Mouse (Mus musculus) forebrain, embryonic 13.5 days (tissue): ENCODE data around the gene Polr3a. TPM values are rescaled to one million over a fixed set of nuclear protein-coding genes. Genes with fewer than 3 reads are reported as not detected.

Experiments used
- ATAC-seq: fragments of 200-750 bp; cut with Nextera tagmentation; 2 replicates; pipeline ENCODE4 v1.8.0; 2017
- H3K27ac ChIP-seq: fragments of 300-500 bp; sonication (generic); 2 replicates; pipeline ENCODE4 v1.5.1; 2015; ENCODE audit warnings: inconsistent platforms, mild to moderate bottlenecking, moderate library complexity
- H3K27me3 ChIP-seq: fragments of 300-500 bp; sonication (generic); 2 replicates; pipeline ENCODE4 v1.6.1; 2015; ENCODE audit warnings: mild to moderate bottlenecking, inconsistent platforms
- H3K36me3 ChIP-seq: fragments of 300-500 bp; sonication (generic); 2 replicates; pipeline ENCODE4 v1.6.1; 2015; ENCODE audit warnings: mild to moderate bottlenecking, inconsistent platforms; ENCODE audit not compliant: poor library complexity, severe bottlenecking
- H3K4me1 ChIP-seq: fragments of 300-500 bp; sonication (generic); 2 replicates; pipeline ENCODE4 v1.6.1; 2015; ENCODE audit warnings: inconsistent platforms
- H3K4me2 ChIP-seq: fragments of 300-500 bp; sonication (generic); 2 replicates; pipeline ENCODE4 v1.6.1; 2015; ENCODE audit warnings: inconsistent platforms, mild to moderate bottlenecking, moderate library complexity
- H3K4me3 ChIP-seq: fragments of 300-500 bp; sonication (generic); 2 replicates; pipeline ENCODE4 v1.5.1; 2015; ENCODE audit warnings: mild to moderate bottlenecking, inconsistent platforms
- H3K9ac ChIP-seq: fragments of 300-500 bp; sonication (generic); 2 replicates; pipeline ENCODE4 v1.6.1; 2015; ENCODE audit warnings: mild to moderate bottlenecking, inconsistent platforms
- H3K9me3 ChIP-seq: fragments of 300-500 bp; sonication (generic); replicated peaks from 2 replicates; pipeline ENCODE4 v1.6.1; 2016; ENCODE audit warnings: inconsistent platforms
- WGBS: fragments of 180-500 bp; shearing (Covaris S2); methylation state at CpG from one replicate; pipeline ENCODE4 v1.1.7; 2015; 5-methylcytosine and 5-hydroxymethylcytosine counted together
- polyA plus RNA-seq: library from polyadenylated mRNA; unstranded; fragments of >200 nt; fragmentation: Nextera tagmentation; extraction: Ambion mirVana; gene quantifications from 2 replicates; pipeline ENCODE4 v1.2.1, GENCODE M21; 2015

Gene Polr3a
- 22.1 and 23.2 TPM in 2 replicates for polyA plus RNA-seq

GRCm38 (mm10) chr14:24486773-24487227 lies at the start of gene Polr3a, which contains the start of gene Rps24:
Polr3a (minus strand) TSS chr14:24487058.
Rps24 (plus strand) TSS chr14:24487125.
- WGBS, result under 1% methylated on average over 30 of the region's 30 CpGs
- peak; percentile 63 for ATAC-seq
- peak within 1 kb of the TSS; percentile 82 for H3K9ac ChIP-seq
- peak within 1 kb of the TSS; percentile 88 for H3K4me3 ChIP-seq
- H3K27ac ChIP-seq, result no peak within 1 kb of the TSS
- H3K27me3 ChIP-seq, result no peaks in the 10 kb centered on the region
- H3K4me1 ChIP-seq, result peaks cover 19% of the 10 kb centered on the region
- H3K36me3 ChIP-seq, result peaks cover 26% of the 10 kb centered on the region
- H3K4me2 ChIP-seq, result peak within 1 kb of the TSS; percentile 80
- H3K9me3 ChIP-seq, result no peaks in the 10 kb centered on the region

- no peaks in the 10 kb centered on the region for H3K27me3 ChIP-seq
- no peaks in the 10 kb centered on the region for H3K36me3 ChIP-seq
- H3K4me2 ChIP-seq, result no peak overlapping the region
- no peak overlapping the region for H3K4me3 ChIP-seq
- peak overlapping the region; percentile 62 for H3K27ac ChIP-seq
- 42% methylated on average over 9 of the region's 9 CpGs for WGBS
- ATAC-seq, result peak; percentile 68
- peaks cover 51% of the 10 kb centered on the region for H3K4me1 ChIP-seq
- H3K9ac ChIP-seq, result 0 out of 2 replicates have a peak overlapping the region, but pooled peaks have one; percentile 8
- H3K9me3 ChIP-seq, result no peaks in the 10 kb centered on the region
Observed at GRCm38 (mm10) chr14:24534865-24535545, 48.1 kb upstream of the Polr3a start.

GRCm38 (mm10) chr14:24530228-24530627 lies 43.4 kb upstream of the Polr3a start:
- Histone ChIP-seq H3K27me3 (no peaks in the 10 kb centered on the region), H3K27ac (peak overlapping the region; percentile 69), H3K4me2 (no peak overlapping the region), H3K9ac (no peak overlapping the region), H3K9me3 (no peaks in the 10 kb centered on the region), H3K36me3 (no peaks in the 10 kb centered on the region), H3K4me3 (no peak overlapping the region), H3K4me1 (peaks cover 76% of the 10 kb centered on the region)
- ATAC-seq, result peak; percentile 61
- WGBS, result under 1% methylated on average over 6 of the region's 6 CpGs

- no peak overlapping the region for H3K9ac ChIP-seq
Observed at GRCm38 (mm10) chr14:24526440-24526839, 39.6 kb upstream of the Polr3a start.

GRCm38 (mm10) chr14:24525677-24526415 lies 39.0 kb upstream of the Polr3a start:
- no peaks in the 10 kb centered on the region for H3K9me3 ChIP-seq
- peak; percentile 83 for ATAC-seq
- no peak overlapping the region for H3K4me3 ChIP-seq
- no peaks in the 10 kb centered on the region for H3K36me3 ChIP-seq
- peaks cover 46% of the 10 kb centered on the region for H3K4me1 ChIP-seq
- no peak overlapping the region for H3K9ac ChIP-seq
- WGBS, result 9% methylated on average over 10 of the region's 10 CpGs
- H3K27ac ChIP-seq, result peak overlapping the region; percentile 94
- peak overlapping the region; percentile 33 for H3K4me2 ChIP-seq
- H3K27me3 ChIP-seq, result no peaks in the 10 kb centered on the region

More at GRCm38 (mm10) chr14:24526440-24526839, 39.6 kb upstream of the Polr3a start:
- H3K27me3 ChIP-seq, result no peaks in the 10 kb centered on the region
- 18% methylated on average over 10 of the region's 10 CpGs for WGBS
- no peaks in the 10 kb centered on the region for H3K36me3 ChIP-seq
- H3K4me3 ChIP-seq, result no peak overlapping the region
- peak overlapping the region; percentile 94 for H3K27ac ChIP-seq
- peaks cover 49% of the 10 kb centered on the region for H3K4me1 ChIP-seq
- ATAC-seq, result peak; percentile 73
- H3K4me2 ChIP-seq, result peak overlapping the region; percentile 19; the same call in 1 of the 2 replicates
- H3K9me3 ChIP-seq, result no peaks in the 10 kb centered on the region

GRCm38 (mm10) chr14:24525137-24525536 lies 38.3 kb upstream of the Polr3a start:
- H3K9ac ChIP-seq, result no peak overlapping the region
- WGBS, result 57% methylated on average over 3 of the region's 3 CpGs

GRCm38 (mm10) chr14:24521597-24521996 lies 34.7 kb upstream of the Polr3a start:
- Histone ChIP-seq H3K4me1 (peaks cover 18% of the 10 kb centered on the region), H3K27me3 (no peaks in the 10 kb centered on the region), H3K9me3 (no peaks in the 10 kb centered on the region), H3K9ac (no peak overlapping the region), H3K4me3 (no peak overlapping the region), H3K4me2 (no peak overlapping the region), H3K36me3 (no peaks in the 10 kb centered on the region), H3K27ac (no peak overlapping the region)
- no peak for ATAC-seq
- 86% methylated on average over 8 of the region's 8 CpGs for WGBS

More at GRCm38 (mm10) chr14:24525137-24525536, 38.3 kb upstream of the Polr3a start:
- Histone ChIP-seq H3K27me3 (no peaks in the 10 kb centered on the region), H3K4me1 (peaks cover 39% of the 10 kb centered on the region), H3K27ac (peak overlapping the region; percentile 94), H3K36me3 (no peaks in the 10 kb centered on the region), H3K4me3 (no peak overlapping the region), H3K9me3 (no peaks in the 10 kb centered on the region), H3K4me2 (peak overlapping the region; percentile 33; the same call in 1 of the 2 replicates)
- ATAC-seq, result no peak

- H3K36me3 ChIP-seq, result no peaks in the 10 kb centered on the region
- peak overlapping the region; percentile 65 for H3K27ac ChIP-seq
- no peak overlapping the region for H3K9ac ChIP-seq
- peak; percentile 86 for ATAC-seq
- H3K9me3 ChIP-seq, result peaks cover 7% of the 10 kb centered on the region; the same call in 1 of the 2 replicates
- no peaks in the 10 kb centered on the region for H3K27me3 ChIP-seq
- H3K4me1 ChIP-seq, result peaks cover 25% of the 10 kb centered on the region
- no peak overlapping the region for H3K4me3 ChIP-seq
- H3K4me2 ChIP-seq, result no peak overlapping the region
- 60% methylated on average over 6 of the region's 6 CpGs for WGBS
Observed at GRCm38 (mm10) chr14:24512527-24513161, 25.8 kb upstream of the Polr3a start.

- Histone ChIP-seq H3K4me1 (peaks cover 29% of the 10 kb centered on the region), H3K27me3 (no peaks in the 10 kb centered on the region), H3K9ac (no peak overlapping the region), H3K4me2 (no peak overlapping the region), H3K4me3 (no peak overlapping the region), H3K27ac (no peak overlapping the region), H3K9me3 (peaks cover 10% of the 10 kb centered on the region; the same call in 1 of the 2 replicates), H3K36me3 (no peaks in the 10 kb centered on the region)
- no peak for ATAC-seq
- WGBS, result 98% methylated on average over 2 of the region's 2 CpGs
Observed at GRCm38 (mm10) chr14:24510679-24511078, 23.8 kb upstream of the Polr3a start.

- ATAC-seq, result no peak
- no peak overlapping the region for H3K4me3 ChIP-seq
- H3K27me3 ChIP-seq, result no peaks in the 10 kb centered on the region
- H3K36me3 ChIP-seq, result no peaks in the 10 kb centered on the region
- H3K9ac ChIP-seq, result no peak overlapping the region
- H3K9me3 ChIP-seq, result peaks cover 10% of the 10 kb centered on the region; the same call in 1 of the 2 replicates
- 100% methylated on average over 1 of the region's 1 CpGs for WGBS
- peaks cover 29% of the 10 kb centered on the region for H3K4me1 ChIP-seq
- no peak overlapping the region for H3K27ac ChIP-seq
- no peak overlapping the region for H3K4me2 ChIP-seq
Observed at GRCm38 (mm10) chr14:24510218-24510617, 23.4 kb upstream of the Polr3a start.

GRCm38 (mm10) chr14:24509557-24509956 lies 22.7 kb upstream of the Polr3a start:
- Histone ChIP-seq H3K27me3 (no peaks in the 10 kb centered on the region), H3K9me3 (peaks cover 10% of the 10 kb centered on the region; the same call in 1 of the 2 replicates), H3K4me1 (peaks cover 29% of the 10 kb centered on the region), H3K36me3 (no peaks in the 10 kb centered on the region), H3K27ac (no peak overlapping the region), H3K4me3 (no peak overlapping the region), H3K4me2 (no peak overlapping the region), H3K9ac (no peak overlapping the region)
- ATAC-seq, result no peak
- 64% methylated on average over 5 of the region's 5 CpGs for WGBS
